In the genomic region with DNA sequence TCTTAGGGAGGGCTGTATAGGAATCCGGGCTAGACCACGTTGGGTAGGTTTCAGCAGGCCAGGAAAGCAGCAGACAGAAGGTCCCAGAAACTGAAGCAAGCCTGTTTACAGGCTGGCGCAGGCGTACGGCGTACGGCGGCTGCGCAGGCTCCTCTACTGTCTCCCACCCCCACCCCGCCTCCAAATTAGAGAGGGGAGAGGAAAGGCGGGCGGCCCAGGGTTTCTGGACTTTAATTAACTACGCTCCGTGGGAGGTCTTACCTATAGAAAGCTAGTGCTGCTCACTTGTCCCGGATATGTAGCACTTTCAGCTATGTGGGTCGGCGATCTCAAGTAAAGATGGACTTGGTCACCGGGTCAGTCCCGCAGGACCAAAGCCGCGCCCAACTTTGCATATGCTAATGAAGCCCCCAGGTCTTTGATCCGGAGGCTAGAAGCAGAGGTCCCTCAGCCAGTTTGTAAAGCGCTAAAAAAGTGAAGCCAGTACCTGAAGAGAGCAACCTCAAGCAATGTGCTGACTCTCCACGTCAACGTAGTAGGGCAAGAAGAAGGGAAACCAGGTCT, we compare ENCODE assay signal across 8 mouse cellular contexts. TPM values are rescaled to one million over a fixed set of nuclear protein-coding genes. Genes with fewer than 3 reads are reported as not detected.
A peak's percentile ranks its signal among the peaks of the same experiment; 100 is the strongest.
DNase-seq lines count a peak whose midpoint lies in the region; ATAC-seq lines count a peak whose summit lies in the region.

A gene (minus strand): TSS at position 340 of the 564 bp plus-strand sequence.

- under 1% methylated on average over 23 of the region's 25 CpGs for WGBS in forebrain, embryonic 13.5 days
- WGBS in hindbrain, embryonic 13.5 days: under 1% methylated on average over 25 of the region's 25 CpGs
- 2% methylated on average over 25 of the region's 25 CpGs for WGBS in lung, embryonic 16.5 days

- DNase-seq in ES-CJ7 (ENCODE audit: low read depth, low spot score): peak; percentile 78
- DNase-seq in c-Kit-positive CD71-negative TER-119-negative erythroid progenitor cells, embryonic 14.5 days (ENCODE audit: low read depth): peak; percentile 3
- DNase-seq in layer of hippocampus, postnatal 25 days (ENCODE audit: extremely low spot score in 1 of 2, low spot score in 1 of 2): peak; percentile 23 to 29
- DNase-seq in retina, embryonic 14.5 days (ENCODE audit: low spot score): peak; percentile 65
- DNase-seq in T-cell, adult 2 months (ENCODE audit: low spot score): no peak

- H3K27ac ChIP-seq in forebrain, embryonic 13.5 days: no peak within 1 kb of the TSS
- H3K27ac ChIP-seq in hindbrain, embryonic 13.5 days: peak within 1 kb of the TSS; percentile 18; the same call in 1 of the 2 replicates
- H3K27ac ChIP-seq in lung, embryonic 16.5 days (ENCODE audit: low read length): no peak within 1 kb of the TSS

- H3K27me3 ChIP-seq in forebrain, embryonic 13.5 days: no peaks in the 10 kb centered on the region
- no peaks in the 10 kb centered on the region for H3K27me3 ChIP-seq in hindbrain, embryonic 13.5 days
- H3K27me3 ChIP-seq in lung, embryonic 16.5 days (ENCODE audit: control insufficient read depth, insufficient read depth, low read depth, low read length): no peaks in the 10 kb centered on the region

- H3K4me2 ChIP-seq in forebrain, embryonic 13.5 days: peak within 1 kb of the TSS; percentile 76
- H3K4me2 ChIP-seq in hindbrain, embryonic 13.5 days: peak within 1 kb of the TSS; percentile 75
- peak within 1 kb of the TSS; percentile 64 for H3K4me2 ChIP-seq in lung, embryonic 16.5 days (ENCODE audit: low read depth, low read length)

- peaks cover 10% of the 10 kb centered on the region for H3K4me1 ChIP-seq in forebrain, embryonic 13.5 days
- H3K4me1 ChIP-seq in hindbrain, embryonic 13.5 days (replicated peaks): peaks cover 9% of the 10 kb centered on the region; the same call in 1 of the 2 replicates
- peaks cover 5% of the 10 kb centered on the region; the same call in 1 of the 2 replicates for H3K4me1 ChIP-seq in lung, embryonic 16.5 days (replicated peaks; ENCODE audit: control insufficient read depth, insufficient read depth, low read length)

- H3K4me3 ChIP-seq in forebrain, embryonic 13.5 days: peak within 1 kb of the TSS; percentile 47
- H3K4me3 ChIP-seq in hindbrain, embryonic 13.5 days: peak within 1 kb of the TSS; percentile 52
- H3K4me3 ChIP-seq in lung, embryonic 16.5 days (ENCODE audit: low read length): peak within 1 kb of the TSS; percentile 65

- H3K9ac ChIP-seq in forebrain, embryonic 13.5 days: peak within 1 kb of the TSS; percentile 58
- peak within 1 kb of the TSS; percentile 68 for H3K9ac ChIP-seq in hindbrain, embryonic 13.5 days
- H3K9ac ChIP-seq in lung, embryonic 16.5 days (ENCODE audit: low read length): peak within 1 kb of the TSS; percentile 70

- no peaks in the 10 kb centered on the region for H3K9me3 ChIP-seq in forebrain, embryonic 13.5 days (replicated peaks)
- no peaks in the 10 kb centered on the region for H3K9me3 ChIP-seq in hindbrain, embryonic 13.5 days
- no peaks in the 10 kb centered on the region for H3K9me3 ChIP-seq in lung, embryonic 16.5 days (ENCODE audit: control insufficient read depth, low read length)

- ATAC-seq in forebrain, embryonic 13.5 days: peak; percentile 96
- peak; percentile 96 for ATAC-seq in hindbrain, embryonic 13.5 days (ENCODE audit: low FRiP score)
- ATAC-seq in lung, embryonic 16.5 days (ENCODE audit: low read depth): peak; percentile 94

- H3K36me3 ChIP-seq in forebrain, embryonic 13.5 days (ENCODE audit: poor library complexity, severe bottlenecking): no peaks in the 10 kb centered on the region
- no peaks in the 10 kb centered on the region for H3K36me3 ChIP-seq in hindbrain, embryonic 13.5 days
- no peaks in the 10 kb centered on the region for H3K36me3 ChIP-seq in lung, embryonic 16.5 days (ENCODE audit: control insufficient read depth, insufficient read depth, low read length)

RNA-seq across cellular contexts. Expression of the gene that starts here (rescaled TPM):
- polyA plus RNA-seq in forebrain, embryonic 13.5 days (2015; fragmentation: Nextera tagmentation; extraction: Ambion mirVana): 0.35 and 0.59 TPM in 2 replicates
- 0.64 and 0.80 TPM in 2 replicates for polyA plus RNA-seq in hindbrain, embryonic 13.5 days (2015; fragmentation: Nextera tagmentation; extraction: Ambion mirVana)
- 1 to 10 TPM; 2.3 TPM for total RNA-seq in layer of hippocampus, postnatal 25 days (2021)
- polyA plus RNA-seq in lung, embryonic 16.5 days (2015; fragmentation: Nextera tagmentation; extraction: Ambion mirVana): 0.98 and 1.0 TPM in 2 replicates

Comparison
In these comparisons a context has a peak if more than half of its experiments do, and no peak if none do; other contexts are left out.
1. Peak in ATAC-seq, H3K4me3 ChIP-seq, H3K9ac ChIP-seq and H3K4me2 ChIP-seq in forebrain, embryonic 13.5 days; RNA of the gene not detected or under 1 TPM.
2. Peak in ATAC-seq, H3K4me3 ChIP-seq, H3K27ac ChIP-seq, H3K9ac ChIP-seq and H3K4me2 ChIP-seq in hindbrain, embryonic 13.5 days; RNA of the gene not detected or under 1 TPM.